Mouse (Mus musculus): ENCODE results near the gene Shroom1. TPM values are rescaled to one million over a fixed set of nuclear protein-coding genes. Genes with fewer than 3 reads are reported as not detected.

Shroom1 gene
- polyA plus RNA-seq, 1 experiment, result 0.82 TPM

DNA sequence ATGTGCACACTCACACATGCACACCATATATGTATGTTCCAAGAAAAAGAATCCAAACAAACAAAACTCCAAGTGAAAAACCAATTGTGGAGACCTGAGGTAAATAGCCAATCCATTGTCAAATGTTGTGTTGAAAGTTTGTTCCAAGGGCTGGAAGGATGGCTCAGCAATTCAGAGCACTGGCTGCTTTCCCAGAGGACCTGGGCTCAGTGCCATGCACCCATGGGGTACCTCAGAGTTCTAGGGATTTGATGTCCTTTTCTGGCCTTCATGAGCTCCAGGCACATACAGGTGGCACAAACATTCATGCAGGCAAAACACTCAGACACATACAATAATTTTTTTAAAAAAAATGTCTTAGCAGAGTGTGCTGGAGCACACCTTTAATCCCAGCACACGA lies 8.5 kb upstream of the Shroom1 start:
- H3K79me2 ChIP-seq (ENCODE audit: control insufficient read depth, insufficient read depth), result no peaks in the 10 kb centered on the region
- no peak overlapping the region for H3ac ChIP-seq (ENCODE audit: control insufficient read depth, insufficient read length, low read depth)
- H3K36me3 ChIP-seq (ENCODE audit: control insufficient read depth, insufficient read depth), result no peaks in the 10 kb centered on the region
- TF ChIP-seq USF1 (IDR thresholded peaks at IDR 0.05; ENCODE audit: low read depth) (no peak), MYOG (IDR thresholded peaks at IDR 0.05; ENCODE audit: control insufficient read depth, extremely low read depth, insufficient read length) (no peak), MAX (IDR thresholded peaks at IDR 0.05) (no peak), FOSL1 (IDR thresholded peaks at IDR 0.05; ENCODE audit: insufficient read depth, low read length, poor library complexity, severe bottlenecking) (no peak), MYOD1 (IDR thresholded peaks at IDR 0.05; ENCODE audit: control insufficient read depth, insufficient read length, low read depth) (no peak), CEBPB (IDR thresholded peaks at IDR 0.05; ENCODE audit: low read depth) (no peak), CTCF (IDR thresholded peaks at IDR 0.05; ENCODE audit: control insufficient read depth, insufficient read depth, insufficient read length) (no peak)
- H3K79me3 ChIP-seq (ENCODE audit: low read depth), result no peaks in the 10 kb centered on the region
- no peak overlapping the region for H3K4me3 ChIP-seq (ENCODE audit: insufficient read depth, poor library complexity, severe bottlenecking)
- H3K27me3 ChIP-seq (ENCODE audit: control insufficient read depth, insufficient read depth, insufficient read length), result peaks cover 10% of the 10 kb centered on the region

GRCm38 (mm10) chr11:53450070-53450705 lies 6.8 kb upstream of the Shroom1 start:
- H3K36me3 ChIP-seq (ENCODE audit: control insufficient read depth, insufficient read depth), result no peaks in the 10 kb centered on the region
- no peak overlapping the region for H3ac ChIP-seq (ENCODE audit: control insufficient read depth, insufficient read length, low read depth)
- TF ChIP-seq CEBPB (IDR thresholded peaks at IDR 0.05; ENCODE audit: low read depth) (no peak), CTCF (IDR thresholded peaks at IDR 0.05; ENCODE audit: control insufficient read depth, insufficient read depth, insufficient read length) (no peak), MYOG (IDR thresholded peaks at IDR 0.05; ENCODE audit: control insufficient read depth, extremely low read depth, insufficient read length) (no peak), USF1 (IDR thresholded peaks at IDR 0.05; ENCODE audit: low read depth) (no peak), MAX (IDR thresholded peaks at IDR 0.05) (no peak), MYOD1 (IDR thresholded peaks at IDR 0.05; ENCODE audit: control insufficient read depth, insufficient read length, low read depth) (no peak), FOSL1 (IDR thresholded peaks at IDR 0.05; ENCODE audit: insufficient read depth, low read length, poor library complexity, severe bottlenecking) (no peak)
- H3K79me3 ChIP-seq (ENCODE audit: low read depth), result no peaks in the 10 kb centered on the region
- H3K79me2 ChIP-seq (ENCODE audit: control insufficient read depth, insufficient read depth), result no peaks in the 10 kb centered on the region
- H3K4me3 ChIP-seq (ENCODE audit: insufficient read depth, poor library complexity, severe bottlenecking), result no peak overlapping the region
- H3K27me3 ChIP-seq (ENCODE audit: control insufficient read depth, insufficient read depth, insufficient read length), result peaks cover 10% of the 10 kb centered on the region

DNA sequence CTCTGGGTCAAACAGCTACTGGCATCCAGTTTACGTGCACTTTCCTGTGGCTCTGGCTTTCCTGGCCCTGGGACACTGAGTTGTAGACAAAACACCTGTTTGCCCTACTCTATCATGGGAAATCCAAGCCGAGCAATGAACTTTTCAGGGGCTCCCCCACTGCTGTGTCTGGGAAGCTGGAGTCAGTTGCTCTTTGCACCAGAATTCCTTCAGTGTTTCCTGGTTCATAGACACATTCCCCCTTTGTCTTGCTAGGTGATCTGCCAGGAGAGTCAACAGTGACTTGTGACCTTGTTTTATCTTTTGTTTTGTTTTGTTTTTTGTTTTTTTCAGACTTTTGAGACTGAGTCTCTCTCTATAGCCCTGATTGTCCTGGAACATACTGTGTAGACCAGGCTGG lies 5.6 kb upstream of the Shroom1 start:
- TF ChIP-seq MYOD1 (IDR thresholded peaks at IDR 0.05; ENCODE audit: control insufficient read depth, insufficient read length, low read depth) (no peak), CEBPB (IDR thresholded peaks at IDR 0.05; ENCODE audit: low read depth) (no peak), FOSL1 (IDR thresholded peaks at IDR 0.05; ENCODE audit: insufficient read depth, low read length, poor library complexity, severe bottlenecking) (no peak), CTCF (IDR thresholded peaks at IDR 0.05; ENCODE audit: control insufficient read depth, insufficient read depth, insufficient read length) (no peak), MAX (IDR thresholded peaks at IDR 0.05) (no peak), MYOG (IDR thresholded peaks at IDR 0.05; ENCODE audit: control insufficient read depth, extremely low read depth, insufficient read length) (no peak)
- Histone ChIP-seq H3K79me2 (ENCODE audit: control insufficient read depth, insufficient read depth) (no peaks in the 10 kb centered on the region), H3K36me3 (ENCODE audit: control insufficient read depth, insufficient read depth) (no peaks in the 10 kb centered on the region), H3K27me3 (ENCODE audit: control insufficient read depth, insufficient read depth, insufficient read length) (peaks cover 10% of the 10 kb centered on the region), H3K79me3 (ENCODE audit: low read depth) (no peaks in the 10 kb centered on the region), H3ac (ENCODE audit: control insufficient read depth, insufficient read length, low read depth) (no peak overlapping the region), H3K4me3 (ENCODE audit: insufficient read depth, poor library complexity, severe bottlenecking) (no peak overlapping the region)

DNA sequence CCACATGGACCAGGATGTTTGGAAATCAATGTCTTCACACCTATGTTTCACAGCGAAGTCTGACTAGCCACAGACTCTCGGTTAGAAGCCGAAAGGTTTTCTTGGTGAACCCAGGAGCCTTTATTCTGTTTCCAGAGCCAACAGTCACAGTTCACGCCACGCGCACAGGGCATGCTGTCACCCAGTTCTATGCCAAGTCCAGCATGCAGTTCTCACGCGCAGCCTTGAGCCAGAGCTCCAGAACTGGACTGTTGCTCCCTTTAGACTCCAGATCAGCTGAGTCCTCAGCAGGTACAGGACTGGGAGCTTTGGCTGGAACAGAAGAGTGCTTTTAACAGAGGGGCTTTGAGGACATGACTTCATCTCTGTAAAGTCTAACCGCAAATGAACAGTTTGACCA lies 4.6 kb upstream of the Shroom1 start:
- H3ac ChIP-seq (ENCODE audit: control insufficient read depth, insufficient read length, low read depth), result no peak overlapping the region
- TF ChIP-seq FOSL1 (IDR thresholded peaks at IDR 0.05; ENCODE audit: insufficient read depth, low read length, poor library complexity, severe bottlenecking) (no peak), MAX (IDR thresholded peaks at IDR 0.05) (no peak), MYOD1 (IDR thresholded peaks at IDR 0.05; ENCODE audit: control insufficient read depth, insufficient read length, low read depth) (no peak), MYOG (IDR thresholded peaks at IDR 0.05; ENCODE audit: control insufficient read depth, extremely low read depth, insufficient read length) (no peak), CEBPB (IDR thresholded peaks at IDR 0.05; ENCODE audit: low read depth) (no peak), CTCF (IDR thresholded peaks at IDR 0.05; ENCODE audit: control insufficient read depth, insufficient read depth, insufficient read length) (no peak)
- peaks cover 10% of the 10 kb centered on the region for H3K27me3 ChIP-seq (ENCODE audit: control insufficient read depth, insufficient read depth, insufficient read length)
- no peak overlapping the region for H3K4me3 ChIP-seq (ENCODE audit: insufficient read depth, poor library complexity, severe bottlenecking)
- no peaks in the 10 kb centered on the region for H3K79me3 ChIP-seq (ENCODE audit: low read depth)
- no peaks in the 10 kb centered on the region for H3K79me2 ChIP-seq (ENCODE audit: control insufficient read depth, insufficient read depth)
- H3K36me3 ChIP-seq (ENCODE audit: control insufficient read depth, insufficient read depth), result no peaks in the 10 kb centered on the region

DNA sequence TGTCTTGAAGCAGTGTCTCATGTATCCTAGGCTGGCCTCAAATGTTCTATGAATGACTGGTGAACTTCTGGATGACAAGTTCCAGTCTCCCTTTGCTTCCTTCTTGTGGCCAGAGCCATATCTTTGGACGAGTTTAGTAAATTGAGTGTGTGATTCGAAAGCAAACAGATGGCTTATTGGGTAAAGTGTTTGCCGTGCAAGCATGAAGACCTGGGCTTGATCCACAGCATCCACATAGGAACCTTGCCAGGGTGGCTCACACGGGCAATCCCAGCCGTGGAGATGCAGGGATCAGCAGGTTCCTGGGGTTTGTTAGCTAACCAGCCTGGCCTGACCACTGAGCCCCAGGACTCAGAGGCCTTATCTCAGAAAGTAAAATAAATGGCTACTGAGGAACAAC lies 4.0 kb upstream of the Shroom1 start:
- no peak overlapping the region for H3K4me3 ChIP-seq (ENCODE audit: insufficient read depth, poor library complexity, severe bottlenecking)
- H3K79me2 ChIP-seq (ENCODE audit: control insufficient read depth, insufficient read depth), result no peaks in the 10 kb centered on the region
- H3K79me3 ChIP-seq (ENCODE audit: low read depth), result no peaks in the 10 kb centered on the region
- H3K36me3 ChIP-seq (ENCODE audit: control insufficient read depth, insufficient read depth), result no peaks in the 10 kb centered on the region
- H3ac ChIP-seq (ENCODE audit: control insufficient read depth, insufficient read length, low read depth), result no peak overlapping the region
- TF ChIP-seq MAX (IDR thresholded peaks at IDR 0.05) (no peak), MYOD1 (IDR thresholded peaks at IDR 0.05; ENCODE audit: control insufficient read depth, insufficient read length, low read depth) (no peak), MYOG (IDR thresholded peaks at IDR 0.05; ENCODE audit: control insufficient read depth, extremely low read depth, insufficient read length) (no peak), USF1 (IDR thresholded peaks at IDR 0.05; ENCODE audit: low read depth) (no peak), CTCF (IDR thresholded peaks at IDR 0.05; ENCODE audit: control insufficient read depth, insufficient read depth, insufficient read length) (no peak), CEBPB (IDR thresholded peaks at IDR 0.05; ENCODE audit: low read depth) (no peak), FOSL1 (IDR thresholded peaks at IDR 0.05; ENCODE audit: insufficient read depth, low read length, poor library complexity, severe bottlenecking) (no peak)
- peaks cover 10% of the 10 kb centered on the region for H3K27me3 ChIP-seq (ENCODE audit: control insufficient read depth, insufficient read depth, insufficient read length)
